Mouse (Mus musculus): ENCODE results near the gene Ccdc144b. TPM values are rescaled to one million over a fixed set of nuclear protein-coding genes. Genes with fewer than 3 reads are reported as not detected.

Gene Ccdc144b
- total RNA-seq, 2 experiments from 2014 or later, result not detected

GRCm38 (mm10) chr3:36045086-36045485 lies 8.3 kb downstream of the Ccdc144b start:
- intact Hi-C loops (cut with DNase I), result no loop called here
- no peak for DNase-seq (ENCODE audit: extremely low spot score in 1 of 2, low spot score in 2 of 2)

- intact Hi-C loops (cut with DNase I), result no loop called here
- DNase-seq (ENCODE audit: extremely low spot score in 1 of 2, low spot score in 2 of 2), result no peak
Measured at GRCm38 (mm10) chr3:36044520-36044919, 8.8 kb downstream of the Ccdc144b start.

DNA sequence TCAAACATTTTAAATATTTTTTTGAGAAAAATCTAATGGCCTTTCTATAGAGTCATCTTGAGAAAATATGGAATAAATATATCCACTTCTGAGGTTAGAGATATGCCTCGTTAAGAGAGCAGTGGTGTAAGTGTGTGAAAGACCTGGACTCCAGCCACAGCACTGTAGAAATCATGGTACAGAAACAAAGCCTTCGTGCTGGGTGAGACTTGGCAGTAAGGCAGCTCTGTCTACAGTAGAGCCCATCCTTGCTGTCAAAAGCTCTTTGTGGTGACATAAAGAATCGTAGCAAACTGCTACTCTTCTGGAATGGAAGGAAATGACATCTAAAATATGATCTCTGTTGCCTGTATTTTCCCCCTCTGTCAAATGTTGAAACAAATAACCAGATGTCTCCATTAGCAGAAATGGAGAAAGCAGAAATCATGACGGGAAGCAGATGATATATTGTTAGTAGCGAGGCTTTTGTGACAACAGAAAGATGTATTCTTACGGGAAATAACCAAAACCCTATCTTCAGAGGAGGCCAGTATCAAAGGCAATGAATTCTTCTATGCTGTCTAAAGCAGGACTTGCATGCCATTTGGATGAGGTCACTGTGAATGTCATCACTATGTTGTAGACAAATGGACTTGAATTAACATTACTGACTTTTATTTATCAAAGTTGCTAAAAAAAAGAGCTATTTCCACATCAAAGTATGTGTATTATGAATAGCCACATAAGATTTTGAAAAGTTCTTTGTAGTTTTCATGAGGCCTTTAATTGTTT lies 21.4 kb downstream of the Ccdc144b start:
- intact Hi-C loops (cut with DNase I), result no loop called here
- no peak for DNase-seq (ENCODE audit: extremely low spot score in 1 of 2, low spot score in 2 of 2)

GRCm38 (mm10) chr3:36029993-36030392 lies 23.4 kb downstream of the Ccdc144b start:
- DNase-seq (ENCODE audit: extremely low spot score in 1 of 2, low spot score in 2 of 2), result no peak
- intact Hi-C loops (cut with DNase I), result no loop called here

- no peak for DNase-seq (ENCODE audit: extremely low spot score in 1 of 2, low spot score in 2 of 2)
- intact Hi-C loops (cut with DNase I), result no loop called here
Measured at GRCm38 (mm10) chr3:36025732-36026131, 27.6 kb downstream of the Ccdc144b start.

DNA sequence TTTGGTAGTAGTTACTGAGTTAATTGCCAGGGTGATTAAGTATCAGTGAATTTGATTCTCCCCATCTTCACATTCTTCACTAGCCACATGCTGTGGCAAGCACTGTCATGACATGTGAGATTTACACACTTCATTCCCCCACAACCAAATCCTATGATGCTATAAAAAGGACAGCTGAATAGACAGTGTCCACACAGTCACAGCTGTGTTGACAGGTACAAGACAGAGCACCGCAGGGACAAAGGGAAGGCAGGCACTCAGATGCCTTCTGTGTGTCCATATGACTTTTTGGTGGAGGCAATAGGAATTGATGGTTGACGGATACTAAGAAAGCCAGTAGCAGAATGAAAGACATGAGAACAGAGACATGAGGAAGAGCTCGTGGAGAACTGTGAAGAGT lies 42.1 kb downstream of the Ccdc144b start:
- DNase-seq (ENCODE audit: extremely low spot score in 1 of 2, low spot score in 2 of 2), result no peak
- intact Hi-C loops (cut with DNase I), result no loop called here

GRCm38 (mm10) chr3:36008411-36009154 lies 44.8 kb downstream of the Ccdc144b start:
- intact Hi-C loops (cut with DNase I), result loop anchor here (5.0 kb wide), 1 partner anchor 54 kb away; no protein-coding TSS in a partner anchor
- no peak for DNase-seq (ENCODE audit: extremely low spot score in 1 of 2, low spot score in 2 of 2)

DNA sequence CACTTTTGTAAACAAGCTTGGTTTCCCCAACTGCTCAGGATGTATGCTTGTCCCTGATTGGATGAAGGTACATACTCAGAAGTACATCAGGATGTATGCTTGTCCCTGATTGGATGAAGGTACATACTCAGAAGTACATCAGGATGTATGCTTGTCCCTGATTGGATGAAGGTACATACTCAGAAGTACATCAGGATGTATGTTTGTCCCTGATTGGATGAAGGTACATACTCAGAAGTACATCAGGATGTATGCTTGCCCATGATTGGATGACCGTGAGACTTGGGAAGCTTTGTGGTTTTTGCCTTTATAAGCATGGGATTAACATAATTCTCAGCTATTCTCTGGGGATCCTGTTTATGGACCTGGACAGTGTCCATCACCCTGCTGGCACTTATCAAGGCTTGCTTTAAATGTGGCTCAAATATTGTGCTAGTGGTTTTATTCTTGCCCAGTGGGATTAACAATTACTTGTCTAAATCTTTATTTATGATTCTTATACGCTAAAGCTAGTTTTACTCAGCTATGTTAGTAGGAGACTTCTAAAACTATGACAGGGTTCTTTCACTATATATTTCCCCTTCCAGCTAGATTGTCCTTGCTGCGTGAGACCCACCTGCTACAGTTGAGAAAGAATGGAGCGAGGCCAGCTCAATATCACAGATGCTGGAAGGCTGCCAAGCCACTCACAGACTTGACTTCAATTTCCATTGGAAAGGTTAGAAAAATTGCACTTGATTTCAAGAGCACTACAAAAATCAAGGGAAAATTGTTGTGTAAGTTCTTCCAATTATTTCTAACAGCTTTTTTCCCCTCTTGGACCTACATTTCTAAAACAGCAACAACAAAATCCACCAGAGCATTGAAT lies 49.1 kb downstream of the Ccdc144b start:
- DNase-seq (ENCODE audit: extremely low spot score in 1 of 2, low spot score in 2 of 2), result peak; percentile 8 to 21
- intact Hi-C loops (cut with DNase I), result no loop called here

GRCm38 (mm10) chr3:36000275-36001239 lies 52.8 kb downstream of the Ccdc144b start, which contains the start of gene Mccc1:
Mccc1 (minus strand) TSS chr3:36000678.
- DNase-seq (ENCODE audit: extremely low spot score in 1 of 2, low spot score in 2 of 2), result peak; percentile 95 to 96
- intact Hi-C loops (cut with DNase I), result no loop called here

DNA sequence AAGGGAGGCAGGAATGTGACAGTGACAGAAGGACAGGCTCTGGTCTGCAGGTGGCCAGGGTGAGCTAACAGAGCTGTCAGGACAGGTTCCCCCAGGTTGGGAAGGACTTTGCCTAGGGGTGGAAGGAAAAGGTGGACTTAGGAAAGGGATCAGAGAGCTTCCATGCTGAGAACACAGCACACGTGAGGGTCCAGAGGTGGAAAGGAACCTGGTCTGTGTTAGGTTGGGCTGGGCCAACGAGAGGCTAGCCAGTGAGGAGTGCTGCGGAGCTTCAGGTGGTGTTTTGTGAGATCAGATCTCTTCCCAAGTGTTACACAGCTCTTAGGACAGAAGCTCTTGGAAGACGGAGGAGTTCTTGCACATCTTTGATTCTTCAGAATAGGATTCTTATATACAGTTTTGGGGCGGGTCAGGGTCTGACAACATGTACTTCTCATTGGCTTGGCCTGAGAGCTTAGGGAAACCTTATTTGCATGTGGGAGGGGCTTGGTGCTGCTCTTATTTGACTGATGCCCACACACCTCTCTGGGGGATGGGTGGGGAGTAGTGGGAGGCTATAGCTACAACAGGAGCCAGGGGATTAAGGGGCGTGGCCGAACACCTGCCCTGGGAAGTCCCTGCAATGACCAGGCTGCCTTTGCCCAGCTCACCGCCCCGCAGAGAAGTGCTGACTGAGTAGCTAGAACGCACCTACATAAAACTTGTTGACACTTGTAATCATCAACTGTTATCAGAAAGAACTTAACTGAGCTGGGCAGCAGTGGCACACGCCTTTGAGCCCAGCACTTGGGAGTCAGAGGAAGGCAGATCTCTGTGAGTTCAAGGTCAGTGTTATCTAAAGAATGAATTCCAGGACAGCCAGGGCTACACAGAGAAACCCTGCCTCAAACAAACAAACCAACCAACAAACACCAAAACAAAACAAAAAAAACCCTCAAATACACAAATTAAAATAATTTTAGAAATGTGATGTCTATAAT lies 58.5 kb downstream of the Ccdc144b start:
- no peak for DNase-seq (ENCODE audit: extremely low spot score in 1 of 2, low spot score in 2 of 2)
- intact Hi-C loops (cut with DNase I), result no loop called here

- DNase-seq (ENCODE audit: extremely low spot score in 1 of 2, low spot score in 2 of 2), result no peak
- intact Hi-C loops (cut with DNase I), result no loop called here
Measured at GRCm38 (mm10) chr3:35990715-35991114, 62.6 kb downstream of the Ccdc144b start.

DNA sequence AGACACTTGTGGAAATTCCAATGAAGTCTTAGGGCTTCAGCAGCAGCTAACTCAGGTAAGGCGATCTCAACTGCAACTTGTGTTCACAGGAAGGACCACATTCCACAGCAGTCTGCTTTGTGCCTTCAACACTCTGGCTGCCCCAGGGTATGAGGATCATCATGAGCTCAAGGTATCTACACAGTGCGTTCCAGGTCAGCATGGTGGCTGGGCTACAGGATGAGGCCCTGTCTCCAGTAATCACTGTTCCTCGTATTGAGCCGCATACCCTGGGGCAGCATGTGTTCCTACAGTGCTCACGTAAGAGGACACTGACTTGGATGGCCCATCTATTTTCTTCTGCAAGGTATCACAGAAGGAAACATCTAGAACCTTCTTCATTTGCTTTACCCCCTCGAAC lies 65.3 kb downstream of the Ccdc144b start:
- no peak for DNase-seq (ENCODE audit: extremely low spot score in 1 of 2, low spot score in 2 of 2)
- intact Hi-C loops (cut with DNase I), result loop anchor here (5.0 kb wide), 1 partner anchor 89 kb away; no protein-coding TSS in a partner anchor

- no peak for DNase-seq (ENCODE audit: extremely low spot score in 1 of 2, low spot score in 2 of 2)
- intact Hi-C loops (cut with DNase I), result loop anchor here (5.0 kb wide), 1 partner anchor 91 kb away; no protein-coding TSS in a partner anchor
Measured at GRCm38 (mm10) chr3:35986266-35986665, 67.1 kb downstream of the Ccdc144b start.

DNA sequence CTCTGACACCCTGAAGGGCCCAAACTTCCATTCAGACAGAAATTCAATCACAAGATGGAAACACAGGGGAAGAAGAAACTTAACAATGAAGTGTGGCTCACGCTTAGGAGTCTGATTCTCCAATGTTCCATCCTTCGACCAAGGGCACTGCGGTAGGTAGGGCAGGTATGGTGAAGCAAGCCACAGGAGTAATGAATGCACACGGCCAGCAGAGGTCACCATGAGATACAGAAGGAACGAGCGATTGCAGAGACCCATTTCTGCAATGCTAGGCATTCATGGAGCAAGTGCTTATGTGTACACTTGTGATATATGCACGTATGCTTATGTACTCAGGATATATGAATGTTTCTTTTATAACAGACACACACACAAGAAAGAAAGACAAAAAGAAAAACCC lies 79.8 kb downstream of the Ccdc144b start:
- peak in 1 of 2 experiments; percentile 26 for DNase-seq (ENCODE audit: extremely low spot score in 1 of 2, low spot score in 2 of 2)
- intact Hi-C loops (cut with DNase I), result loop anchor here (2.0 to 10.0 kb wide), 3 partner anchors 89 to 283 kb away; no protein-coding TSS in a partner anchor

DNA sequence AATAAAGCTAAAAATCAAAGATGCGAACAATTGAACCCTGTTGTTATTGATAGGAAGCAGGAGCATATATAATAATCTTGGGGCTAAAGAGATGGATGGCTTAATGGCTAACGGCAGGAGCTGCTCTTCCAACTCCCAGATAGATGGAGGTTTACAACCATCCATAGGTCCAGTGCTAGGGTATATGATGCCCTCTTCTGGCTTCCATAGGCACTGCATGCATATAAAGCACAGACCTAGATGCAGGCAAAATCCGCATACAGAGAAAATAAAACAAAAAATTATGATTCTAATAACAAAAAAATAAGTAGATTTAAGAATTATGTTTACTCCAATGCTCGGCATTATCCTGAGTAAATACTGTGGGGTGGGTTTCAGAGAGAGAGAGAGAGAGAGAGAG lies 80.4 kb downstream of the Ccdc144b start:
- intact Hi-C loops (cut with DNase I), result loop anchor here (2.0 to 10.0 kb wide), 3 partner anchors 89 to 282 kb away; no protein-coding TSS in a partner anchor
- DNase-seq (ENCODE audit: extremely low spot score in 1 of 2, low spot score in 2 of 2), result no peak

GRCm38 (mm10) chr3:35971149-35971548 lies 82.2 kb downstream of the Ccdc144b start:
- intact Hi-C loops (cut with DNase I), result loop anchor here (5.0 to 10.0 kb wide), 2 partner anchors 91 to 136 kb away; no protein-coding TSS in a partner anchor
- no peak for DNase-seq (ENCODE audit: extremely low spot score in 1 of 2, low spot score in 2 of 2)

DNA sequence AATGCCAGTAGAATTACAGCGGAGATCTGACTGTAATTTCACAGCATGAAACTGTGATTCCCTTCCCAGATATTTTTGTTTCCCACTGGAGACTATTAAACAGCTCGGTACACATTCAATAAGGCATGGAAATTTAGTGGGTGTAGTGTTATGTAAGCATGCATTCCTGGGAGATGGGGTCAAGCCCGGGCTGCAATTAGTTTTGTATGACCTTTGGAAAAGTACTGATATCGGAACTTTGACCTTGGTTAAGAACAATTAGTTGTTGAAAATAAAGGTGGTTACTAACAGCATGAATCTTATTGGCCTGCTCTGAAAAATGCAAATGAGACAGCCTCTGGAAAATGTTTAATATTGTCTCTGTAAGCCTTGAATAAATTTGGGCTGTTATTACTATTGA lies 82.9 kb downstream of the Ccdc144b start:
- intact Hi-C loops (cut with DNase I), result loop anchor here (5.0 to 10.0 kb wide), 2 partner anchors 92 to 136 kb away; no protein-coding TSS in a partner anchor

More for the DNA sequence above, 82.9 kb downstream of the Ccdc144b start:
- no peak for DNase-seq (ENCODE audit: extremely low spot score in 1 of 2, low spot score in 2 of 2)

All from left cerebral cortex, postnatal 10 days (tissue).